Mouse (Mus musculus) fat pad, adult 2 months (tissue): ENCODE results near the gene Avpr2.

ENCODE experiments used
- DNase-seq: peaks from one replicate; pipeline ENCODE4 v3.0.0-alpha.2; 2011; ENCODE audit warnings: low read depth, low spot score; ENCODE audit errors: extremely low read depth

Gene Avpr2

GRCm38 (mm10) chrX:73891551-73892152 lies at the start of gene Avpr2:
TSS of gene Avpr2 (plus strand) at chrX:73892102.
- DNase-seq: no peak

GRCm38 (mm10) chrX:73854326-73855086 lies 37.4 kb upstream of the Avpr2 start:
- no peak for DNase-seq

GRCm38 (mm10) chrX:73855087-73855408 lies 36.9 kb upstream of the Avpr2 start:
- no peak for DNase-seq

- no peak for DNase-seq
These were observed 27.2 kb upstream of the Avpr2 start for GRCm38 (mm10) chrX:73864692-73865091.

- DNase-seq: no peak
These were observed 24.6 kb upstream of the Avpr2 start for GRCm38 (mm10) chrX:73867256-73867655.

GRCm38 (mm10) chrX:73867852-73868251 lies 24.1 kb upstream of the Avpr2 start:
- DNase-seq: no peak

GRCm38 (mm10) chrX:73869334-73869733 lies 22.6 kb upstream of the Avpr2 start:
- no peak for DNase-seq

GRCm38 (mm10) chrX:73871474-73871873 lies 20.4 kb upstream of the Avpr2 start:
- DNase-seq: no peak

- no peak for DNase-seq
These were observed 19.9 kb upstream of the Avpr2 start for GRCm38 (mm10) chrX:73871956-73872355.

GRCm38 (mm10) chrX:73875881-73876280 lies 16.0 kb upstream of the Avpr2 start:
- DNase-seq: no peak

GRCm38 (mm10) chrX:73877014-73877413 lies 14.9 kb upstream of the Avpr2 start:
- no peak for DNase-seq

- no peak for DNase-seq
These were observed 11.5 kb upstream of the Avpr2 start for GRCm38 (mm10) chrX:73880194-73881035.

- DNase-seq: no peak
These were observed 10.9 kb upstream of the Avpr2 start for GRCm38 (mm10) chrX:73881036-73881427.

GRCm38 (mm10) chrX:73881463-73881862 lies 10.4 kb upstream of the Avpr2 start:
- no peak for DNase-seq

- DNase-seq: no peak
These were observed 931 bp downstream of the Avpr2 start for GRCm38 (mm10) chrX:73892833-73893232.

GRCm38 (mm10) chrX:73895719-73896118 lies 3.8 kb downstream of the Avpr2 start, which contains the start of gene L1cam:
TSS of gene L1cam (minus strand) at chrX:73896105.
- no peak for DNase-seq

- DNase-seq: no peak
These were observed 6.1 kb downstream of the Avpr2 start for GRCm38 (mm10) chrX:73897959-73898358.

- no peak for DNase-seq
These were observed 18.1 kb downstream of the Avpr2 start for GRCm38 (mm10) chrX:73910049-73910448.

GRCm38 (mm10) chrX:73910451-73910850 lies 18.5 kb downstream of the Avpr2 start:
- no peak for DNase-seq

- DNase-seq: no peak
These were observed 19.3 kb downstream of the Avpr2 start for GRCm38 (mm10) chrX:73911156-73911555.

- DNase-seq: no peak
These were observed 19.7 kb downstream of the Avpr2 start for GRCm38 (mm10) chrX:73911588-73911987.
